Mouse (Mus musculus) small intestine, adult 2 months (tissue): ENCODE data around the gene Plscr1.

Source experiments
- CTCF ChIP-seq: fragments of 200-500 bp; IDR thresholded peaks from 2 replicates; pipeline ENCODE4 v1.5.1; 2012; ENCODE audit warnings: low read depth, mild to moderate bottlenecking, control low read depth, inconsistent platforms, low read length, moderate library complexity, mixed read lengths; ENCODE audit not compliant: insufficient replicate concordance, insufficient read length; ENCODE audit errors: extremely low read depth
- POLR2A ChIP-seq: fragments of 200-500 bp; IDR thresholded peaks from 2 replicates; pipeline ENCODE4 v1.6.1; 2012; ENCODE audit warnings: low read depth, mild to moderate bottlenecking, control low read depth, inconsistent platforms, low read length, moderate library complexity

GRCm38 (mm10) chr9:92209850-92210249 lies 39.7 kb upstream of the Plscr1 start:
- no peak for TF ChIP-seq CTCF
- no peak for TF ChIP-seq POLR2A
